Mouse (Mus musculus): ENCODE results near the gene Grip1.

Grip1 gene

GRCm38 (mm10) chr10:119833334-119833733 is 379.7 kb downstream of the Grip1 start:
- no peak for DNase-seq (ENCODE audit: low read depth, low spot score)

GRCm38 (mm10) chr10:119834122-119834521 is 380.5 kb downstream of the Grip1 start:
- no peak for DNase-seq (ENCODE audit: low read depth, low spot score)

GRCm38 (mm10) chr10:119839645-119840044 is 386.0 kb downstream of the Grip1 start:
- no peak for DNase-seq (ENCODE audit: low read depth, low spot score)

GRCm38 (mm10) chr10:119842004-119842403 is 388.4 kb downstream of the Grip1 start:
- DNase-seq (ENCODE audit: low read depth, low spot score) = no peak

GRCm38 (mm10) chr10:119845705-119846410 is 392.2 kb downstream of the Grip1 start:
- no peak for DNase-seq (ENCODE audit: low read depth, low spot score)

GRCm38 (mm10) chr10:119851594-119851993 is 398.0 kb downstream of the Grip1 start:
- no peak for DNase-seq (ENCODE audit: low read depth, low spot score)

- DNase-seq (ENCODE audit: low read depth, low spot score) = no peak
Observed at GRCm38 (mm10) chr10:119852582-119853135, 399.0 kb downstream of the Grip1 start.

- DNase-seq (ENCODE audit: low read depth, low spot score) = no peak
Observed at GRCm38 (mm10) chr10:119867726-119868125, 414.1 kb downstream of the Grip1 start.

- no peak for DNase-seq (ENCODE audit: low read depth, low spot score)
Observed at GRCm38 (mm10) chr10:119868995-119869579, 415.5 kb downstream of the Grip1 start.

GRCm38 (mm10) chr10:119876721-119877120 is 423.1 kb downstream of the Grip1 start:
- DNase-seq (ENCODE audit: low read depth, low spot score) = no peak

- no peak for DNase-seq (ENCODE audit: low read depth, low spot score)
Observed at GRCm38 (mm10) chr10:119878331-119878730, 424.7 kb downstream of the Grip1 start.

- no peak for DNase-seq (ENCODE audit: low read depth, low spot score)
Observed at GRCm38 (mm10) chr10:119884591-119884990, 431.0 kb downstream of the Grip1 start.

GRCm38 (mm10) chr10:119885563-119885962 is 431.9 kb downstream of the Grip1 start:
- DNase-seq (ENCODE audit: low read depth, low spot score) = no peak

GRCm38 (mm10) chr10:119886681-119887080 is 433.1 kb downstream of the Grip1 start:
- DNase-seq (ENCODE audit: low read depth, low spot score) = no peak

- no peak for DNase-seq (ENCODE audit: low read depth, low spot score)
Observed at GRCm38 (mm10) chr10:119902754-119903153, 449.1 kb downstream of the Grip1 start.

GRCm38 (mm10) chr10:119906869-119907268 is 453.2 kb downstream of the Grip1 start:
- no peak for DNase-seq (ENCODE audit: low read depth, low spot score)

- DNase-seq (ENCODE audit: low read depth, low spot score) = no peak
Observed at GRCm38 (mm10) chr10:119917995-119918394, 464.4 kb downstream of the Grip1 start.

GRCm38 (mm10) chr10:119927963-119928362 is 474.3 kb downstream of the Grip1 start:
- no peak for DNase-seq (ENCODE audit: low read depth, low spot score)

- no peak for DNase-seq (ENCODE audit: low read depth, low spot score)
Observed at GRCm38 (mm10) chr10:119928921-119929320, 475.3 kb downstream of the Grip1 start.

- DNase-seq (ENCODE audit: low read depth, low spot score) = no peak
Observed at GRCm38 (mm10) chr10:119932794-119933193, 479.2 kb downstream of the Grip1 start.

GRCm38 (mm10) chr10:119933362-119933761 is 479.7 kb downstream of the Grip1 start:
- DNase-seq (ENCODE audit: low read depth, low spot score) = no peak

- peak; percentile 18 for DNase-seq (ENCODE audit: low read depth, low spot score)
Observed at GRCm38 (mm10) chr10:119935231-119935630, 481.6 kb downstream of the Grip1 start.

GRCm38 (mm10) chr10:119937481-119937880 is 483.9 kb downstream of the Grip1 start:
- no peak for DNase-seq (ENCODE audit: low read depth, low spot score)

Measured in WW6 (cell line).